Mouse (Mus musculus) lung, adult 2 months (tissue): ENCODE data around the gene Prkch.

Experiments used
- CTCF ChIP-seq: fragments of 200-500 bp; IDR thresholded peaks from 2 replicates; pipeline ENCODE4 v1.5.1; 2011; ENCODE audit warnings: mild to moderate bottlenecking, low read length, control low read depth; ENCODE audit not compliant: insufficient read depth
- POLR2A ChIP-seq: fragments of 200-500 bp; IDR thresholded peaks from 2 replicates; pipeline ENCODE4 v1.6.1; 2011; ENCODE audit warnings: low read depth, mild to moderate bottlenecking, control low read depth, low read length, borderline replicate concordance; ENCODE audit errors: extremely low read depth

DNA sequence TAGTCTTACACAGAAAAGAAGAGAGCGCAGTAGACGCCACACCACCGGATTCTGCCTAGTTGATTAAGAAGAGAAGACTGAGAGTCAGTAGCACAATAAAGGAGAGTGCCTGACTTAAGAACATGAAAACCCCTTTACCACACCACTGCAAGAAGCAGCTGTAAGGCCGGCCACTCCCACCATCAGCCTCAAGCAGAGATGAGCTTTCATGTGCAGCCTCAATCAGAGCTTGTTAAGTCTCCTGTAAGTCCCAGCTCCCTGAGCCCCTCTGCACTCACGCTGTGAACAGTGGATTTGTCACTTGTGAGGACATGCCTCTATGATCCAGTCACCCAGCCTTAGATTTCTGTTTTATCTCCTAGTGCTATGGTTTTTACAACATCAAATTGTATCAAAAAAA lies 221.4 kb downstream of the Prkch start:
- TF ChIP-seq POLR2A, result no peak
- TF ChIP-seq CTCF, result no peak
